Mouse (Mus musculus): ENCODE results near the gene Gpr179.
"Not testable (repeated sequence)": the region's sequence is repeated elsewhere in the genome, so short reads cannot be mapped to it uniquely, and the experiment has no call there.

- not testable (repeated sequence) for TF ChIP-seq CTCF (IDR thresholded peaks at IDR 0.05); EP300 (IDR thresholded peaks at IDR 0.05; ENCODE audit: insufficient read depth, low read depth, low read length); POLR2A (IDR thresholded peaks at IDR 0.05; ENCODE audit: insufficient read depth, low read depth, low read length)
These were observed 29.8 kb downstream of the Gpr179 start for GRCm38 (mm10) chr11:97321894-97322600.

Data from heart, adult 2 months (tissue).